Mouse (Mus musculus): ENCODE results near the gene Olfr1351.
"Not testable (repeated sequence)": the region's sequence is repeated elsewhere in the genome, so short reads cannot be mapped to it uniquely, and the experiment has no call there.

Olfr1351 gene

GRCm38 (mm10) chr10:79012172-79012571 lies at the start of gene Olfr1351:
Gene Olfr1351 (plus strand): TSS chr10:79012472.
- DNase-seq (ENCODE audit: extremely low read depth, low read depth, low spot score), result no peak

GRCm38 (mm10) chr10:78963009-78963408 lies 49.3 kb upstream of the Olfr1351 start, which contains the start of gene Olfr1353:
Gene Olfr1353 (plus strand): TSS chr10:78963309.
- DNase-seq (ENCODE audit: extremely low read depth, low read depth, low spot score), result not testable (repeated sequence)

GRCm38 (mm10) chr10:78980750-78981149 lies 31.5 kb upstream of the Olfr1351 start, which contains the start of gene Olfr1352:
Gene Olfr1352 (plus strand): TSS chr10:78981050.
- DNase-seq (ENCODE audit: extremely low read depth, low read depth, low spot score), result no peak

GRCm38 (mm10) chr10:79028441-79028840 lies 16.2 kb downstream of the Olfr1351 start, which contains the start of gene Olfr57:
Gene Olfr57 (plus strand): TSS chr10:79028741.
- DNase-seq (ENCODE audit: extremely low read depth, low read depth, low spot score), result no peak

- not testable (repeated sequence) for DNase-seq (ENCODE audit: extremely low read depth, low read depth, low spot score)
Observed at GRCm38 (mm10) chr10:79042457-79042856, 30.2 kb downstream of the Olfr1351 start.

GRCm38 (mm10) chr10:79057370-79057769 lies 45.1 kb downstream of the Olfr1351 start:
- DNase-seq (ENCODE audit: extremely low read depth, low read depth, low spot score), result not testable (repeated sequence)

Data from fat pad, adult 2 months (tissue).